Mouse (Mus musculus) brain, embryonic 14.5 days (tissue): ENCODE results near the gene Olfr1115. TPM values are rescaled to one million over a fixed set of nuclear protein-coding genes. Genes with fewer than 3 reads are reported as not detected.
"Not testable (repeated sequence)": the region's sequence is repeated elsewhere in the genome, so short reads cannot be mapped to it uniquely, and the experiment has no call there.

Experiments used
- DNase-seq: peaks from one replicate; pipeline ENCODE4 v3.0.0-alpha.2; 2011; ENCODE audit warnings: low read depth
- CTCF ChIP-seq: fragments of 200-500 bp; IDR thresholded peaks from 2 replicates; pipeline ENCODE4 v1.5.1; 2012; ENCODE audit warnings: inconsistent platforms, mild to moderate bottlenecking, moderate library complexity, borderline replicate concordance; ENCODE audit not compliant: insufficient read depth, insufficient read length; ENCODE audit errors: extremely low read depth
- POLR2A ChIP-seq: fragments of 200-500 bp; IDR thresholded peaks from 2 replicates; pipeline ENCODE4 v1.6.1; 2012; ENCODE audit warnings: mild to moderate bottlenecking, inconsistent platforms, borderline replicate concordance; ENCODE audit not compliant: poor library complexity, insufficient read depth, insufficient read length, severe bottlenecking; ENCODE audit errors: extremely low read depth
- polyA plus RNA-seq: library from polyadenylated mRNA; depleted of rRNA; stranded (reverse); fragments of >200 nt; gene quantifications from 2 replicates; pipeline ENCODE4 v1.2.3, GENCODE M21; 2012; rRNA removed

Gene Olfr1115
- not detected in 2 replicates for polyA plus RNA-seq

DNA sequence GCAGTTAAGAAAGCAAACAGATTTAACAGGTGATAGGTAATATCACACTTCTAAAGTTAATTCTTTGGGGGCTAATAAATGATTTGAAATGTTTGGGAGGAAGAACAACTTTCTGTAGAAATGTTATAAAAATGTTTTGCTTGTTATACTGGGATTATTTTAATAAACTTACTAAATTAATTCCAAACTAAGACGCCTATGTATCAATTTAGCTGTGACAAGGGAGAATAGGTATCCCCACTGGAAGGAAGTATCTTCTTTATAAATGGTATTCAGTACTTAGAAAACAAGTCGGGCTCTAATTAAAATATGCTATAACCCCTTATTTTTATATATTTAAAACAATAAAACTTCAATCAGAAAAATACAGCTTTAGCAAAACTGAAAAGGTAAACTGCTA is at the start of gene Olfr1115:
Olfr1115 (plus strand) TSS at position 301 of the 400 bp plus-strand sequence.
- no peak for TF ChIP-seq CTCF
- no peak for TF ChIP-seq POLR2A
- no peak for DNase-seq

DNA sequence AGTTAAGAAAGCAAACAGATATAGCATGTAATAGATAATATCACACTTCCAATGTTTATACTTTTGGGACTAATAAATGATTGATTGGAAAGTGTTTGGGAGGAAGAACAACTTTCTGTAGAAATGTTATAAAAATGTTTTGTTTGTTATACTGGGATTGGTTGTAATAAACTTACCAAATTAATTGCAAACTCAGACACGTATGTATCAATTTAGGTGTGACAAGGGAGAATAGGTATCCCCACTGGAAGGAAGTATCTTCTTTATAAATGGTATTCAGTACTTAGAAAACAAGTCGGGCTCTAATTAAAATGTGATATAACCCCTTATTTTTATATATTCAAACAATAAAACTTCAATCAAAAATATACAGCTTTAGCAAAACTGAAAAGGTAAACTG is 39.1 kb upstream of the Olfr1115 start, which contains the start of gene Olfr1113:
Olfr1113 (plus strand) TSS at position 301 of the 400 bp plus-strand sequence.
- DNase-seq = no peak
- TF ChIP-seq CTCF = no peak
- TF ChIP-seq POLR2A = no peak

DNA sequence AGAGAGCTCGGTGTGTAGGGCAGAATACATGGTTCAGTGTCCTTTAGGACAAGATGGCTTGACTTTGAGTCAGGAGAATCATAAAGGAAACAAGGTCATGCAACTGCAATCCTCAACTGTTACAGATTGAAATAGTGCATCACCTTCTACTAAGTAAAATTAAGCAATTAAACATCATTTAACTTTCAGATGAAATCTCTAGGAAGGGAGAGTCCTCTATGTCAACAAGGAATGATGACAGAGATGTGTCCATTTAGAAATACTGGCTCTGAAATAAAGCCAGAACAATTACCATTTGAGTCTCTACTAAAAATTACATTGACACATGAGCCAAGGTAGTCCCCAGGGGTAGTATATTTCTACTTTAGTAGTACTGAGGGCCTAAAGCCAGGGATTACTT is 19.4 kb downstream of the Olfr1115 start, which contains the start of gene Olfr1116:
Olfr1116 (plus strand) TSS at position 301 of the 400 bp plus-strand sequence.
- TF ChIP-seq CTCF = no peak
- no peak for TF ChIP-seq POLR2A

DNA sequence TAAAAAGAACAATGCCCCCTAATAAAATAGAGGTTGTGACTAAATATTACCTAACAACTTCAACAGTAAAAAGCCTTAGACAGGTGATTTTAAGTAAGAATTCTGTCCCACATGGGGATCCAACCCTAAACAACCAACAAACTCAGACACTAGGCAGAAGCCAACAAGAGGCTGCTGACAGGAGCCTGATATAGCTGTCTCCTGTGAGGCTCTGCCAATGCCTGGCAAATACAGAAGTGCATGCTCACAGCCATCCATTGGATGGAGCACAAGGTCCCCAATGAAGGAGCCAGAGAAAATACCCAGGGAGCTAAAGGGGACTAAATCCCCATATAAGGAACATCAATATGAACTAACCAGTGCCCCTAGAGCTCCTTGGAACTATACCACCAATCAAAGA is 46.2 kb downstream of the Olfr1115 start:
- DNase-seq = not testable (repeated sequence)

More for the DNA sequence above, 19.4 kb downstream of the Olfr1115 start, which contains the start of gene Olfr1116:
- no peak for DNase-seq

Other genes with a start within 250 kb of the Olfr1115 start
- gene Olfr1102, start 249.6 kb upstream of the Olfr1115 start, polyA plus RNA-seq = not detected in 2 replicates
- gene Olfr1104, start 220.9 kb upstream of the Olfr1115 start, polyA plus RNA-seq = not detected in 2 replicates
- not detected in 2 replicates for gene Olfr1105, start 211.5 kb upstream of the Olfr1115 start, polyA plus RNA-seq
- gene Olfr1106, start 195.7 kb upstream of the Olfr1115 start, polyA plus RNA-seq = not detected in 2 replicates
- not detected in 2 replicates for gene Olfr1107, start 172.2 kb upstream of the Olfr1115 start, polyA plus RNA-seq
- not detected in 2 replicates for gene Olfr1109, start 152.0 kb upstream of the Olfr1115 start, polyA plus RNA-seq
- not detected in 2 replicates for gene Olfr259, start 133.4 kb upstream of the Olfr1115 start, polyA plus RNA-seq
- gene Olfr1110, start 107.7 kb upstream of the Olfr1115 start, polyA plus RNA-seq = not detected in 2 replicates
- not detected in 2 replicates for gene Olfr1111, start 95.4 kb upstream of the Olfr1115 start, polyA plus RNA-seq
- gene Olfr1112, start 60.2 kb upstream of the Olfr1115 start, polyA plus RNA-seq = not detected in 2 replicates
- not detected in 2 replicates for gene Olfr1113, start 39.0 kb upstream of the Olfr1115 start, polyA plus RNA-seq
- not detected in 2 replicates for gene Olfr1116, start 19.5 kb downstream of the Olfr1115 start, polyA plus RNA-seq
- gene Olfr1118, start 59.6 kb downstream of the Olfr1115 start, polyA plus RNA-seq = not detected in 2 replicates
- gene Olfr1120, start 106.8 kb downstream of the Olfr1115 start, polyA plus RNA-seq = not detected in 2 replicates
- not detected in 2 replicates for gene Olfr1121, start 121.9 kb downstream of the Olfr1115 start, polyA plus RNA-seq
- gene Olfr1122, start 137.8 kb downstream of the Olfr1115 start, polyA plus RNA-seq = not detected in 2 replicates
- gene Olfr1123, start 168.6 kb downstream of the Olfr1115 start, polyA plus RNA-seq = not detected in 2 replicates
- not detected in 2 replicates for gene Olfr1124, start 182.3 kb downstream of the Olfr1115 start, polyA plus RNA-seq
- gene Olfr1126, start 205.9 kb downstream of the Olfr1115 start, polyA plus RNA-seq = not detected in 2 replicates
- not detected in 2 replicates for gene Pramel7, start 249.1 kb downstream of the Olfr1115 start, polyA plus RNA-seq